Mouse (Mus musculus) liver, embryonic 14.5 days (tissue): ENCODE data around the gene Cpsf6.

Source experiments
- CTCF ChIP-seq: IDR thresholded peaks from 2 replicates; pipeline ENCODE4 v1.5.1; 2016; ENCODE audit warnings: antibody characterized with exemption, low read depth, control low read depth
- EP300 ChIP-seq: IDR thresholded peaks from 2 replicates; pipeline ENCODE4 v1.6.1; 2016; ENCODE audit warnings: antibody characterized with exemption, low read depth

- TF ChIP-seq CTCF (no peak; the same call in 1 of the 2 replicates), EP300 (no peak)
Measured at GRCm38 (mm10) chr10:117413562-117414527, 34.0 kb upstream of the Cpsf6 start.
